Mouse (Mus musculus) brain, embryonic 14.5 days (tissue): ENCODE measurements around the gene 4932438A13Rik.

Experiments used
- CTCF ChIP-seq: fragments of 200-500 bp; IDR thresholded peaks from 2 replicates; pipeline ENCODE4 v1.5.1; 2012; ENCODE audit warnings: inconsistent platforms, mild to moderate bottlenecking, moderate library complexity, borderline replicate concordance; ENCODE audit not compliant: insufficient read depth, insufficient read length; ENCODE audit errors: extremely low read depth
- POLR2A ChIP-seq: fragments of 200-500 bp; IDR thresholded peaks from 2 replicates; pipeline ENCODE4 v1.6.1; 2012; ENCODE audit warnings: mild to moderate bottlenecking, inconsistent platforms, borderline replicate concordance; ENCODE audit not compliant: poor library complexity, insufficient read depth, insufficient read length, severe bottlenecking; ENCODE audit errors: extremely low read depth

DNA sequence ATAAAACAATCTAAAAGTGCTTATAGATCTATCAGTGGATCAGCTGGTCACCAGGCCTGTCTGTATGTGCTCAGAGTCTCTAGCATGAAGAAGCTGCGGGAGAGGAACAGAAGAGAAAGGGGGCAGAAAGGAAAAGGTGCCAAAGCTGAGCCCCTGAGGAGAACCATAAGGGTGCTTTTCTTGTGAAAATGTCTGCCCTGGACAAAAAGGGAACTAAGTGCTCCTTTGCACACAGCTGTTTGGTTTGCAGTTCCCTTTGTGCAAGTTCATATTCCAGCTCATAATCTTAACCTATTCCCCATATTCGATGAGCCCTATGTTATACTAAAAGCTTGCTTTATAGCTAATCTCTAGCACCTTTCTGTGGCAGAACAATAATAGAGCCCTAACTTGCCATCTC, 175.1 kb downstream of the 4932438A13Rik start:
- TF ChIP-seq CTCF (no peak), POLR2A (no peak)
